Mouse (Mus musculus) hindbrain, embryonic 13.5 days (tissue): ENCODE data around the gene Pelo. TPM values are rescaled to one million over a fixed set of nuclear protein-coding genes. Genes with fewer than 3 reads are reported as not detected.

Source experiments
- ATAC-seq: fragments of 200-750 bp; cut with Nextera tagmentation; 2 replicates; pipeline ENCODE4 v1.8.0; 2017; ENCODE audit warnings: moderate TSS enrichment; ENCODE audit not compliant: low FRiP score
- H3K27ac ChIP-seq: fragments of 300-500 bp; sonication (generic); 2 replicates; pipeline ENCODE4 v1.5.1; 2015; ENCODE audit warnings: inconsistent platforms, mild to moderate bottlenecking, moderate library complexity
- H3K27me3 ChIP-seq: fragments of 300-500 bp; sonication (generic); 2 replicates; pipeline ENCODE4 v1.6.1; 2015; ENCODE audit warnings: mild to moderate bottlenecking, inconsistent platforms
- H3K36me3 ChIP-seq: fragments of 300-500 bp; sonication (generic); 2 replicates; pipeline ENCODE4 v1.6.1; 2015; ENCODE audit warnings: mild to moderate bottlenecking, inconsistent platforms
- H3K4me1 ChIP-seq: fragments of 300-500 bp; sonication (generic); replicated peaks from 2 replicates; pipeline ENCODE4 v1.6.1; 2015; ENCODE audit warnings: inconsistent platforms
- H3K4me2 ChIP-seq: fragments of 300-500 bp; sonication (generic); 2 replicates; pipeline ENCODE4 v1.6.1; 2015; ENCODE audit warnings: inconsistent platforms, mild to moderate bottlenecking, moderate library complexity
- H3K4me3 ChIP-seq: fragments of 300-500 bp; sonication (generic); 2 replicates; pipeline ENCODE4 v1.5.1; 2015; ENCODE audit warnings: mild to moderate bottlenecking, inconsistent platforms
- H3K9ac ChIP-seq: fragments of 300-500 bp; sonication (generic); 2 replicates; pipeline ENCODE4 v1.6.1; 2015; ENCODE audit warnings: mild to moderate bottlenecking, inconsistent platforms
- H3K9me3 ChIP-seq: fragments of 300-500 bp; sonication (generic); 2 replicates; pipeline ENCODE4 v1.6.1; 2016; ENCODE audit warnings: inconsistent platforms
- WGBS: fragments of 180-500 bp; shearing (Covaris S2); methylation state at CpG from one replicate; pipeline ENCODE4 v1.1.7; 2015; 5-methylcytosine and 5-hydroxymethylcytosine counted together
- polyA plus RNA-seq: library from polyadenylated mRNA; unstranded; fragments of >200 nt; fragmentation: Nextera tagmentation; extraction: Ambion mirVana; gene quantifications from 2 replicates; pipeline ENCODE4 v1.2.1, GENCODE M21; 2015

Pelo gene
- polyA plus RNA-seq, 1 experiment from 2014 or later: 3.9 TPM

GRCm38 (mm10) chr13:115109628-115110027 is 19.6 kb upstream of the Pelo start:
- H3K4me1 ChIP-seq: no peaks in the 10 kb centered on the region
- H3K9me3 ChIP-seq: no peaks in the 10 kb centered on the region
- no peak overlapping the region for H3K9ac ChIP-seq
- no peaks in the 10 kb centered on the region for H3K36me3 ChIP-seq
- no peak overlapping the region for H3K4me2 ChIP-seq
- 82% methylated on average over 4 of the region's 4 CpGs for WGBS
- no peak for ATAC-seq
- no peak overlapping the region for H3K27ac ChIP-seq
- no peaks in the 10 kb centered on the region for H3K27me3 ChIP-seq
- no peak overlapping the region for H3K4me3 ChIP-seq

GRCm38 (mm10) chr13:115107436-115107835 is 17.4 kb upstream of the Pelo start:
- no peaks in the 10 kb centered on the region for H3K9me3 ChIP-seq
- WGBS: 92% methylated on average over 8 of the region's 8 CpGs

GRCm38 (mm10) chr13:115106183-115106582 is 16.2 kb upstream of the Pelo start:
- H3K36me3 ChIP-seq: no peaks in the 10 kb centered on the region
- no peak overlapping the region for H3K4me3 ChIP-seq
- WGBS: 90% methylated on average over 10 of the region's 10 CpGs
- no peak overlapping the region for H3K9ac ChIP-seq
- H3K4me2 ChIP-seq: no peak overlapping the region
- ATAC-seq: no peak
- H3K27me3 ChIP-seq: peaks cover 15% of the 10 kb centered on the region
- no peaks in the 10 kb centered on the region for H3K9me3 ChIP-seq
- H3K27ac ChIP-seq: no peak overlapping the region
- peaks cover 11% of the 10 kb centered on the region for H3K4me1 ChIP-seq

More at GRCm38 (mm10) chr13:115107436-115107835, 17.4 kb upstream of the Pelo start:
- Histone ChIP-seq H3K4me2 (no peak overlapping the region), H3K4me3 (no peak overlapping the region), H3K27ac (no peak overlapping the region), H3K27me3 (peaks cover 4% of the 10 kb centered on the region), H3K9ac (no peak overlapping the region), H3K4me1 (no peaks in the 10 kb centered on the region), H3K36me3 (no peaks in the 10 kb centered on the region)
- ATAC-seq: no peak

- Histone ChIP-seq H3K4me1 (peaks cover 14% of the 10 kb centered on the region), H3K27ac (no peak overlapping the region), H3K27me3 (peaks cover 39% of the 10 kb centered on the region), H3K4me3 (no peak overlapping the region), H3K4me2 (no peak overlapping the region), H3K9ac (no peak overlapping the region), H3K9me3 (no peaks in the 10 kb centered on the region), H3K36me3 (no peaks in the 10 kb centered on the region)
- WGBS: 97% methylated on average over 2 of the region's 2 CpGs
- no peak for ATAC-seq
These were observed 12.8 kb upstream of the Pelo start for GRCm38 (mm10) chr13:115102754-115103153.

GRCm38 (mm10) chr13:115101355-115102191 is 11.6 kb upstream of the Pelo start, which contains the start of the genes Gm49395 and Itga1:
Gene Gm49395, minus strand, starts transcription at chr13:115101921.
Gene Itga1, minus strand, starts transcription at chr13:115101964.
- H3K9me3 ChIP-seq: no peaks in the 10 kb centered on the region
- peaks cover 39% of the 10 kb centered on the region for H3K27me3 ChIP-seq
- H3K4me3 ChIP-seq: peak within 1 kb of the TSS; percentile 50
- under 1% methylated on average over 39 of the region's 39 CpGs for WGBS
- peak within 1 kb of the TSS; percentile 36 for H3K27ac ChIP-seq
- peak; percentile 74 for ATAC-seq
- H3K9ac ChIP-seq: peak within 1 kb of the TSS; percentile 70
- H3K4me2 ChIP-seq: peak within 1 kb of the TSS; percentile 93
- peaks cover 14% of the 10 kb centered on the region for H3K4me1 ChIP-seq
- no peaks in the 10 kb centered on the region for H3K36me3 ChIP-seq

GRCm38 (mm10) chr13:115100381-115101177 is 10.6 kb upstream of the Pelo start:
- Histone ChIP-seq H3K36me3 (no peaks in the 10 kb centered on the region), H3K4me2 (peak overlapping the region; percentile 93), H3K27ac (no peak overlapping the region), H3K4me3 (peak overlapping the region; percentile 50), H3K9me3 (no peaks in the 10 kb centered on the region), H3K27me3 (peaks cover 39% of the 10 kb centered on the region), H3K4me1 (peaks cover 14% of the 10 kb centered on the region), H3K9ac (no peak overlapping the region)
- no peak for ATAC-seq
- WGBS: 31% methylated on average over 11 of the region's 11 CpGs

- Histone ChIP-seq H3K4me1 (peaks cover 14% of the 10 kb centered on the region), H3K9me3 (no peaks in the 10 kb centered on the region), H3K27me3 (peaks cover 39% of the 10 kb centered on the region), H3K4me3 (no peak overlapping the region), H3K4me2 (no peak overlapping the region), H3K9ac (no peak overlapping the region), H3K36me3 (no peaks in the 10 kb centered on the region), H3K27ac (no peak overlapping the region)
- WGBS: 90% methylated on average over 9 of the region's 9 CpGs
- ATAC-seq: no peak
These were observed 9.4 kb upstream of the Pelo start for GRCm38 (mm10) chr13:115099381-115099780.

- ATAC-seq: no peak
These were observed 8.2 kb upstream of the Pelo start for GRCm38 (mm10) chr13:115098227-115098626.

DNA sequence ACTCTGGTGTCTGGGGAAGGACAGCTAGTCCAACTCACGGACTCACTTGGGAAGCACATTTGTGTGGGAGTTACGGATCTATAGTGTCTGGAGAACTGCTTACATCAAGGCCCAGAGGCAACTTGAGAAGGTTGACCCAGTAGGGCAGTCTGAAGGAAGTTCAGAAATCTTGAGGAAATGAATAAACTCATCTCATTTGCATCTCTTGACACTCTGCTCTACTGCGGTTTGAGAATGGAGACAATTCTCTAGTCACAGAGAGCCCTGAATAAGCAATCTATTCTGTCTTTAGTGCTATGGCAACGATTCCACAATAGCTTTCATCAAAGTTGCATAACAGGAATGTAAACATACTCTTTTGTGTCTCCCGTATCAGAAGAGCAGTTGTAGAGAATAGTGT is 7.0 kb upstream of the Pelo start:
- Histone ChIP-seq H3K4me3 (no peak overlapping the region), H3K9me3 (no peaks in the 10 kb centered on the region), H3K4me2 (no peak overlapping the region), H3K27ac (no peak overlapping the region), H3K27me3 (peaks cover 32% of the 10 kb centered on the region), H3K36me3 (no peaks in the 10 kb centered on the region), H3K9ac (no peak overlapping the region), H3K4me1 (peaks cover 11% of the 10 kb centered on the region)
- WGBS: 36% methylated on average over 5 of the region's 5 CpGs
- ATAC-seq: no peak

More at GRCm38 (mm10) chr13:115098227-115098626, 8.2 kb upstream of the Pelo start:
- WGBS: 85% methylated on average over 3 of the region's 3 CpGs
- peaks cover 39% of the 10 kb centered on the region for H3K27me3 ChIP-seq
- H3K4me1 ChIP-seq: peaks cover 14% of the 10 kb centered on the region
- no peak overlapping the region for H3K4me3 ChIP-seq
- H3K36me3 ChIP-seq: no peaks in the 10 kb centered on the region
- H3K4me2 ChIP-seq: no peak overlapping the region
- H3K9ac ChIP-seq: no peak overlapping the region
- H3K9me3 ChIP-seq: no peaks in the 10 kb centered on the region
- H3K27ac ChIP-seq: no peak overlapping the region

DNA sequence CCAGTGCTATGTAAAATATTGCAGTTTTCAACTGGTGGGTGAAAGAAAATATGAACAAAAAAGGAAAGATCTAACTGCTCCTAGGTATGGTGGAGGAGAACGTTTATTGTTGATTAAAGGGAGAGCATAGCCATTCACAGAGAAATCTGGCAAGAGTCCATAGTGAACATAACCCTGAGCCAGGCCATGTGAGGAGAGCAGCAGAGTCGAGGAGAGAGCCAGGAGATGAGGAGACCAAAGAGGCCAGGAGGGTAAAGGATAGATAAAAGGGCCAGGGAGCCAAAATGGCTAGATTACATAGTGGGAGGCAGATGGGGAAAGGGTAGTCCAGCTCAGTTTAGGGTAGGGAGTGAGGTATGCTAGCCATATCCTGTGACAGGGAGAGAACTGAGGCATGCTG is 6.2 kb upstream of the Pelo start:
- WGBS: 63% methylated on average over 2 of the region's 2 CpGs
- ATAC-seq: no peak
- no peak overlapping the region for H3K9ac ChIP-seq
- peaks cover 4% of the 10 kb centered on the region for H3K4me1 ChIP-seq
- no peak overlapping the region for H3K4me3 ChIP-seq
- peaks cover 24% of the 10 kb centered on the region for H3K27me3 ChIP-seq
- no peak overlapping the region for H3K27ac ChIP-seq
- no peaks in the 10 kb centered on the region for H3K36me3 ChIP-seq
- no peaks in the 10 kb centered on the region for H3K9me3 ChIP-seq
- H3K4me2 ChIP-seq: no peak overlapping the region

DNA sequence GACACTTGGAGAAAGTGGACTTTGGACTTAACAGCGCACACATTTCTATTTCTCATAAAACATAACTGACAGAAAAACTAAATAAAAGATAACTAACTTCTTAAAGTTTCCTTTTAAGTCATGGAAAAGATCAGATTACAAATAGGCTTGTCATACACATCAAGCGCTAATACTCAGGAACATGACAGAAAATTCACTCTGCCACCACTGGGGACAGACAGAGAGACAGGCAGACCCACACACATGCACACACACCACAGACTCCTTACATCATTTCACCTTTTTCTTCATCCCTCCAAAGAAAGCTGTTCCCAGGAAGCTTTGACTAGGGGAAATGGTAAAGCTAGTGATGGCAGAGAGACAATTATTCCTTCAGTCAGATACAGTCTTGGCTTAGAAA is 5.4 kb upstream of the Pelo start:
- 96% methylated on average over 2 of the region's 2 CpGs for WGBS
- Histone ChIP-seq H3K4me1 (no peaks in the 10 kb centered on the region), H3K36me3 (no peaks in the 10 kb centered on the region), H3K9me3 (no peaks in the 10 kb centered on the region), H3K4me3 (no peak overlapping the region), H3K4me2 (no peak overlapping the region), H3K27ac (no peak overlapping the region), H3K27me3 (peaks cover 16% of the 10 kb centered on the region), H3K9ac (no peak overlapping the region)
- ATAC-seq: no peak

DNA sequence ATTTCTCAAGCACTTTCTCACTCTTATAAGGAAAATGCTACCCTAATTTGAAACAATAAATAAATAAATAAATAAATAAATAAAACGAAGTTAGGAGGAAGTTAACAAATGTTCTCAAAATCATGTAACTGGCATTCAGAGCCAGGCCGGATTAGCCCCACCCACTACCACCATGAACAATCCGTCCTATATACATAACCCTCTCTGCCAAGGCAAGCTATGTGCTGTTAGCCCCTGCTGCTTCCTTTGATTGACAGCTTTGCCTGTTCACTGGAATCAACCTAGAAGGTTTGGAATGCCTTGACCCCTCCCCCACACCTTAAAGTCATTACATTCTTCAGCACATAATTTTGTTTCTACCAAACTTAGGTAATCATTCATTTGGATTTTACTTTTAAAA is 1.5 kb upstream of the Pelo start:
- peaks cover 24% of the 10 kb centered on the region for H3K4me1 ChIP-seq
- H3K36me3 ChIP-seq: peaks cover 15% of the 10 kb centered on the region
- no peak overlapping the region for H3K27ac ChIP-seq
- H3K4me3 ChIP-seq: no peak overlapping the region
- H3K9me3 ChIP-seq: no peaks in the 10 kb centered on the region
- no peak overlapping the region for H3K4me2 ChIP-seq
- H3K9ac ChIP-seq: no peak overlapping the region
- no peak for ATAC-seq
- no peaks in the 10 kb centered on the region for H3K27me3 ChIP-seq
- 74% methylated on average over 3 of the region's 3 CpGs for WGBS
